Mouse (Mus musculus) heart, postnatal 10 days (tissue): ENCODE data around the gene Exoc2. TPM values are rescaled to one million over a fixed set of nuclear protein-coding genes. Genes with fewer than 3 reads are reported as not detected.
A peak's percentile ranks its signal among the peaks of the same experiment; 100 is the strongest.

Experiments used
- DNase-seq, 2 experiments: peaks; one replicate each; pipeline ENCODE4 v3.0.0; 2021
- intact Hi-C: fragments of 180-260 bp; cut with DNase I; formaldehyde crosslinking; loops from one replicate; pipeline ENCODE4 v1.15.1; 2025
- total RNA-seq, 2 experiments: library from RNA; stranded (reverse); gene quantifications; 2 replicates each; pipeline ENCODE4 v1.2.3; 2021

Gene Exoc2
- total RNA-seq, 2 experiments from 2014 or later: 18.5 to 20.6 TPM

- intact Hi-C loops: no loop called here
- DNase-seq: no peak
These were observed 2.7 kb upstream of the Exoc2 start for GRCm38 (mm10) chr13:30976536-30977084.

- DNase-seq: no peak
- intact Hi-C loops: no loop called here
These were observed 346 bp upstream of the Exoc2 start for GRCm38 (mm10) chr13:30974247-30974630.

- intact Hi-C loops: no loop called here
- no peak for DNase-seq
These were observed 1.8 kb downstream of the Exoc2 start for GRCm38 (mm10) chr13:30972102-30972501.

- DNase-seq: no peak
- intact Hi-C loops: no loop called here
These were observed 2.8 kb downstream of the Exoc2 start for GRCm38 (mm10) chr13:30971047-30971446.

- intact Hi-C loops: no loop called here
- peak; percentile 48 to 61 for DNase-seq
These were observed 5.6 kb downstream of the Exoc2 start for GRCm38 (mm10) chr13:30968311-30968710.

GRCm38 (mm10) chr13:30966507-30966911 lies 7.4 kb downstream of the Exoc2 start:
- DNase-seq: peak in 1 of 2 experiments; percentile 23
- intact Hi-C loops: no loop called here

GRCm38 (mm10) chr13:30961932-30962331 lies 12.0 kb downstream of the Exoc2 start:
- no peak for DNase-seq
- intact Hi-C loops: no loop called here

- DNase-seq: no peak
- intact Hi-C loops: no loop called here
These were observed 13.2 kb downstream of the Exoc2 start for GRCm38 (mm10) chr13:30960714-30961113.

GRCm38 (mm10) chr13:30953580-30953979 lies 20.3 kb downstream of the Exoc2 start:
- intact Hi-C loops: no loop called here

GRCm38 (mm10) chr13:30952044-30952443 lies 21.8 kb downstream of the Exoc2 start:
- no peak for DNase-seq
- intact Hi-C loops: no loop called here

More at GRCm38 (mm10) chr13:30953580-30953979, 20.3 kb downstream of the Exoc2 start:
- no peak for DNase-seq

GRCm38 (mm10) chr13:30949181-30949580 lies 24.7 kb downstream of the Exoc2 start:
- intact Hi-C loops: no loop called here
- DNase-seq: no peak

GRCm38 (mm10) chr13:30947540-30947939 lies 26.4 kb downstream of the Exoc2 start, which contains the start of gene Hus1b:
Gene Hus1b, minus strand, starts transcription at chr13:30947759.
- DNase-seq: no peak
- intact Hi-C loops: no loop called here

GRCm38 (mm10) chr13:30947129-30947528 lies 26.8 kb downstream of the Exoc2 start:
- intact Hi-C loops: no loop called here
- peak in 1 of 2 experiments; percentile 12 for DNase-seq

- intact Hi-C loops: no loop called here
- DNase-seq: no peak
These were observed 28.1 kb downstream of the Exoc2 start for GRCm38 (mm10) chr13:30945788-30946187.

GRCm38 (mm10) chr13:30932972-30933371 lies 40.9 kb downstream of the Exoc2 start:
- no peak for DNase-seq
- intact Hi-C loops: no loop called here

- intact Hi-C loops: no loop called here
- DNase-seq: no peak
These were observed 42.3 kb downstream of the Exoc2 start for GRCm38 (mm10) chr13:30931613-30932012.

GRCm38 (mm10) chr13:30929119-30929518 lies 44.8 kb downstream of the Exoc2 start:
- intact Hi-C loops: no loop called here
- no peak for DNase-seq

- no peak for DNase-seq
- intact Hi-C loops: no loop called here
These were observed 49.6 kb downstream of the Exoc2 start for GRCm38 (mm10) chr13:30924269-30924668.

GRCm38 (mm10) chr13:30921914-30922313 lies 52.0 kb downstream of the Exoc2 start:
- DNase-seq: no peak
- intact Hi-C loops: no loop called here

GRCm38 (mm10) chr13:30913757-30914156 lies 60.1 kb downstream of the Exoc2 start:
- intact Hi-C loops: no loop called here
- no peak for DNase-seq

- DNase-seq: no peak
- intact Hi-C loops: no loop called here
These were observed 60.9 kb downstream of the Exoc2 start for GRCm38 (mm10) chr13:30913028-30913427.

- intact Hi-C loops: no loop called here
- DNase-seq: no peak
These were observed 61.8 kb downstream of the Exoc2 start for GRCm38 (mm10) chr13:30911931-30912625.
